Mouse (Mus musculus) thymus, adult 2 months (tissue): Measurements from ENCODE around the gene Dusp1. TPM values are rescaled to one million over a fixed set of nuclear protein-coding genes. Genes with fewer than 3 reads are reported as not detected.

Experiments
- DNase-seq: peaks from one replicate; pipeline ENCODE4 v3.0.0; 2021
- H3K27ac ChIP-seq: fragments of 200-500 bp; 2 replicates; pipeline ENCODE4 v1.5.1; 2012; ENCODE audit warnings: low read length, control low read depth; ENCODE audit not compliant: control insufficient read depth, insufficient read depth
- H3K27me3 ChIP-seq: fragments of 200-500 bp; 2 replicates; pipeline ENCODE4 v1.6.1; 2012; ENCODE audit warnings: mild to moderate bottlenecking, low read length, moderate library complexity, mixed read lengths; ENCODE audit not compliant: control insufficient read depth, insufficient read depth
- H3K36me3 ChIP-seq: fragments of 200-500 bp; 2 replicates; pipeline ENCODE4 v1.6.1; 2012; ENCODE audit warnings: mild to moderate bottlenecking, low read length, moderate library complexity; ENCODE audit not compliant: control insufficient read depth, insufficient read depth
- H3K4me1 ChIP-seq: fragments of 200-500 bp; replicated peaks from 2 replicates; pipeline ENCODE4 v1.6.1; 2012; ENCODE audit warnings: low read length; ENCODE audit not compliant: control insufficient read depth, insufficient read depth
- H3K4me3 ChIP-seq: fragments of 200-500 bp; 2 replicates; pipeline ENCODE4 v1.5.1; 2012; ENCODE audit warnings: mild to moderate bottlenecking, low read length, control low read depth, moderate library complexity; ENCODE audit not compliant: control insufficient read depth, insufficient read depth
- CTCF ChIP-seq: fragments of 200-500 bp; IDR thresholded peaks from 2 replicates; pipeline ENCODE4 v1.5.1; 2012; ENCODE audit warnings: mild to moderate bottlenecking, control low read depth, low read length, moderate library complexity, borderline replicate concordance; ENCODE audit not compliant: control insufficient read depth, poor library complexity, insufficient read depth; ENCODE audit errors: extremely low read depth
- POLR2A ChIP-seq: fragments of 200-500 bp; IDR thresholded peaks from 2 replicates; pipeline ENCODE4 v1.6.1; 2012; ENCODE audit warnings: mild to moderate bottlenecking, low read length, control low read depth, moderate library complexity; ENCODE audit not compliant: control insufficient read depth, poor library complexity, insufficient read depth; ENCODE audit errors: extremely low read depth
- WGBS: fragments of 180-500 bp; shearing (Covaris S2); methylation state at CpG from one replicate; pipeline ENCODE4 v1.1.7; 2018; 5-methylcytosine and 5-hydroxymethylcytosine counted together
- polyA plus RNA-seq: library from polyadenylated mRNA; depleted of rRNA; stranded (reverse); fragments of >200 nt; gene quantifications from 2 replicates; pipeline ENCODE4 v1.2.3, GENCODE M21; 2012

Dusp1 gene
- polyA plus RNA-seq, 1 experiment, result 59.3 TPM

DNA sequence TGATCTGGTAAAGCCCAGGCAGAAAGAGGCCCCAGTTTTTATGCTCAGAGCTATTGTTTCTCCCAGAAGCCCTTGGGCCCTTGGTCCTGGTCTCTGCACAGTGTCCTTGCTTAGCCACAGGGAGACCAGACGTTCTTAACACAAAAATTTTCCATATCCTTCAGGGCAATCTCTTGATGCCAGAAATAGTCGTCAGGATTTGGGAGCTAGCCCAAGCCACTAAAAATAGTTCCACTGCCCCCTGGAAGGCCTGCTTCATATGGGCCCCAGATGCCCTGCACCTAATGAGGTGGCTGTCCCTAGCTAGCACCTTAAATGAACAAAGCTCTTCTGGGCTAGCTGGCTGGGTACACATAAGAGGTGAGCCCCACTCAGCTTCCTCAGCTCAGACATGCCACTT, 71.0 kb downstream of the Dusp1 start:
- no peaks in the 10 kb centered on the region for H3K27me3 ChIP-seq
- no peak overlapping the region for H3K4me3 ChIP-seq
- TF ChIP-seq POLR2A (no peak), CTCF (no peak)
- no peaks in the 10 kb centered on the region for H3K36me3 ChIP-seq
- H3K4me1 ChIP-seq, result no peaks in the 10 kb centered on the region
- no peak for DNase-seq
- 97% methylated on average over 2 of the region's 2 CpGs for WGBS
- no peak overlapping the region for H3K27ac ChIP-seq

DNA sequence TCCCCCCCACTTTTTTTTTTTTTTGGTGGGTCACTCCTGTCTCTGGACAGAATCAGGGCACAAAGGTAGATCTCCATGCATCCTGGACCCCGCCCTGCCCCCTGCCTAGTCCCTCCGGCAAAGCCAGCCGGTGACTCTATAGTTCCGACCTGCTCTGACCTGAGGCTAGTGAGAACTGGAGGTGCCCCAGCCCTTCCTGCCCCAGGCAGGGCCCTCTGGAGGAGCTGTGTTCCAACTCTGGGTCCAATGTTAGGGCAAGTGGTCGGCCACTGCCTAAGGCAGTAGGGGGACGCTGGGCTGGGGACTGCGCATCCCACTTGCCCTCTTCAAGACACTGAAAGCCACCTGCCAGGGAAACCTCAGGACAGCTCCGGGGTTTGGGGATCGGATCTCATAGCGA, 71.9 kb downstream of the Dusp1 start:
- Histone ChIP-seq H3K4me1 (no peaks in the 10 kb centered on the region), H3K27ac (no peak overlapping the region), H3K27me3 (no peaks in the 10 kb centered on the region), H3K36me3 (no peaks in the 10 kb centered on the region), H3K4me3 (no peak overlapping the region)
- WGBS, result 95% methylated on average over 10 of the region's 10 CpGs
- DNase-seq, result no peak
- TF ChIP-seq CTCF, result no peak
- TF ChIP-seq POLR2A, result no peak

DNA sequence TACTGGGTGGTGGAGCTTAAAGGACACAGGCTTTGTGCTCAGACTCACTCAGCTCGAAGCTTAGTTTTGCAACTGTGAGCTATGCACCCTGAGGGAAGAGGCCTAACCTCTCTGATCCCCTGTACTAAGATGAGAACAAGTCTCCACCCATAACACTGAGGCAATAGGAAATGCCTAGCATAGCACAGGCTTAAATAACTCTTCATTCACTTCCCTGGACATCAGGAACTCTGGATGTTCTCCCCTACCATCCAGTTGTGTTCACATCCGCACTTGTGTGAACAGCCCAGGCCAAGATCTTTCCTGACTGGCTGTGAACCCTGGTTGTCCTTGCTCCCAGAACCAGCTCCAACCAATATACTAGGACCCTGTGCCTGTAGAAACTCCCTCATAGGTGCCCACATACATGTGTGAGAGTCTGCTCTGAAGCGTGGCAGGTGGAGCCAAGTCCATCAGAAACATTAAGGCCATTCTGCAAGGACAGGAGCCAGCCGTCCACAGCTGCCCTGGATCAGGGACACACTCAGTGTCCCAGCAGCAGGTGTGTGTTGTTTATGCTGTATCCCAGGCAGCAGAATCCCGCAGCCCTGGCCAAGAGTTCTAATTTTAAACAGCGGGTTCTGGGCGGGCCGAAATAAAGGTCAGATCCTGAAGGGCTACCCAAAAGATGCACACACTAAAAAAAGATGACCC, 73.1 kb downstream of the Dusp1 start:
- Histone ChIP-seq H3K4me1 (no peaks in the 10 kb centered on the region), H3K4me3 (no peak overlapping the region), H3K27ac (no peak overlapping the region), H3K27me3 (no peaks in the 10 kb centered on the region), H3K36me3 (no peaks in the 10 kb centered on the region)
- DNase-seq, result no peak
- 94% methylated on average over 8 of the region's 8 CpGs for WGBS
- TF ChIP-seq POLR2A, result no peak
- no peak for TF ChIP-seq CTCF

DNA sequence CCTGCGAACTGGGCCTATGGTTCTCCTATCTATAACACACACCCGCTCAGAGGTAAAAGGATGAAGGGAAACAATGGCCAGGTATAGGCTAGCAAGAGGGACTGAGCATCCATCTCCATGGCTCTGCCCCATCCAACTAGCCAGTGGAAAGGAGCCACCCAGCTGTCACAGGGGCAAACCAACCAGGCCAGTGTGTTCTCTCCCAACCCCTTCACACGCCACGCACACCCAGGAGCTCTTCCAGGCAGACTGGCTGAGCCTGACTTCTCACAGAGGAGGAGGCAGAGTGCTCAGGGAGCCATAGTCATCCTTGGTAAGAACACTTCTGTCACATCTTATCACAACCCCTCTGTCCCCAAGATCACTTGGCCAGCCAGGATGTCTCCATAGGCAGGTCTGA, 74.0 kb downstream of the Dusp1 start:
- DNase-seq, result no peak
- no peak for TF ChIP-seq CTCF
- TF ChIP-seq POLR2A, result no peak
- H3K4me1 ChIP-seq, result no peaks in the 10 kb centered on the region
- no peaks in the 10 kb centered on the region for H3K36me3 ChIP-seq
- 96% methylated on average over 4 of the region's 4 CpGs for WGBS
- H3K27ac ChIP-seq, result no peak overlapping the region
- no peak overlapping the region for H3K4me3 ChIP-seq
- H3K27me3 ChIP-seq, result no peaks in the 10 kb centered on the region

DNA sequence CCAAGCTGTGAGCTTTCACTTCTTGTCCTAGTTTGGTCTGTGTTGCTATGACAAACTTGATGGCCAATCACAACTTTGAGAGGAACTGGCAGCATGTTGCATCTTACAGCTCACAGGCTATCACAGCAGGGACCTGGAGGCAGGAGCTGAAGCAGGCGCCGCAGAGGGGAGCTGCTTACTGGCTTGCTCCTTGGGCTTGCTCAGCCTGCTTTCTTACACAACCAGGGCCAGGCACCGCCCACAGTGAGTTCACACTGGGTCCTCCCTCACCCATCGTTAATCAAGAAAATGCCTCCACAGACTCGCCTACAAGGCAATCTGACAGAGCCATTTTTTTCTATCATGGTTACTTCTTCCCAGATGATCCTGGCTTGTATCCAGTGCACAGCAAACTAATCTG, 74.7 kb downstream of the Dusp1 start:
- DNase-seq, result no peak
- WGBS, result 90% methylated on average over 5 of the region's 5 CpGs
- H3K4me1 ChIP-seq, result no peaks in the 10 kb centered on the region
- H3K27me3 ChIP-seq, result no peaks in the 10 kb centered on the region
- H3K36me3 ChIP-seq, result no peaks in the 10 kb centered on the region
- H3K4me3 ChIP-seq, result no peak overlapping the region
- no peak overlapping the region for H3K27ac ChIP-seq
- TF ChIP-seq POLR2A (no peak), CTCF (no peak)

DNA sequence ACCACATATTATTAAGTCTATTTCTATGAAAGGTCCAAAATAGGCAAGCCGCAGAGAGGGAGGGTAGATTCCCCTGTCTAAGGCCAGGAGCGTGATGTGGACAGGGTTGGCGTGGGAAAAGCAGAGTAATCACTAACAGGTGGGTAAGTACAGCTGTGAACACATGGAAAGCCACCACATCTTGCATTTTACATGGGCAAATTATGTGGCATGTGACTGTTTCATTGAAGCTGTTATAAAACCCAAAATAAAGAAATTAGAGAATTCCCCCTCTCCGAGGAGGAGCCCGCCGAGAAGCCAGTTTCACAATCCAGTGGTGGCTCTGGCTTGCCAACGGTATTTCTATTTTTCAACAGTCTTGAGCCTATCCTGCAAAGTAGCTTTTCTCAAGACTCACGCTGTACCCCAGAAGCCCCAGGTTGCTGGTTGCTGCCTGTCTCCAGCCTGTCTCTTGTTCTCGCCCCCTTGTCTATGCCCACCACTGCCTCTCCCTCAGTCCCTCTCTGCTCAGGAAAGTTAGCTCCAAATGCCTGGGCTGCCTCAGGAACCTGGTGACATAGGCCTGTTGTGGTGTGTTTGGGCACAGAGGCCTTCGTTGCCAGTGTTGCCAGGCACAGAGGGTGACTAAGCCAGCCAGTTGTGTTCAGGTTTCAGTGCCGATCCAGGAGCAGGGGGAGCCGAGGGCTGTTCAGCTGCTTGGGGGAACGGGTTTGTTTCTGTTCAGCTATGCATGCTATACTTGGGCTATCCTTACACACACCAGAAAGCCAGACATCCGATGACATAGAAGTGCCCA, 77.1 kb downstream of the Dusp1 start:
- H3K27me3 ChIP-seq, result no peaks in the 10 kb centered on the region
- H3K4me1 ChIP-seq, result no peaks in the 10 kb centered on the region
- 92% methylated on average over 14 of the region's 14 CpGs for WGBS
- no peaks in the 10 kb centered on the region for H3K36me3 ChIP-seq
- no peak overlapping the region for H3K27ac ChIP-seq
- no peak for TF ChIP-seq CTCF
- TF ChIP-seq POLR2A, result no peak
- no peak overlapping the region for H3K4me3 ChIP-seq
- no peak for DNase-seq

DNA sequence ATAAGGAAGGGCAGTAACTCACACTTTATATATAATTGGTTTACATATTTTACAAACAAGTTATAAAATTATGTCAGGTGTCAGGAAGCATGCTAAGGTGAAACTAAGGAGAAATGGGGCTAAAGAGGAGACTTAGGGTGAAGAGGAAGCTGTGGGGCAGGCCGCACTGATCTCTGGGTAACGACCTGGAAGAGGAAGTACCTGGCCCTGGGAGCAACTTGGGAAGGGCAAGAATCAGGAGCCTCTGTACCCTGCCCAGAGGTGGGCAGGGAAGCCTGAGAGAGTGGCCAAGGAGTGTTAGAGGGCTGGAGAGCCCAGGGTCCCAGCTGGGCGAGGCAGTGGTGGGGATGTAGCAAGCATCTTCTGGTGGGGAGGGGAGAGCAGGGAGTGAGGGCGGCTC, 81.0 kb downstream of the Dusp1 start:
- H3K36me3 ChIP-seq, result no peaks in the 10 kb centered on the region
- WGBS, result 81% methylated on average over 4 of the region's 4 CpGs
- DNase-seq, result no peak
- H3K27ac ChIP-seq, result no peak overlapping the region
- TF ChIP-seq POLR2A, result no peak
- TF ChIP-seq CTCF, result no peak
- H3K27me3 ChIP-seq, result no peaks in the 10 kb centered on the region
- H3K4me3 ChIP-seq, result no peak overlapping the region
- no peaks in the 10 kb centered on the region for H3K4me1 ChIP-seq
